Comparison of ENCODE assay signal across 8 mouse cellular contexts in the genomic region with DNA sequence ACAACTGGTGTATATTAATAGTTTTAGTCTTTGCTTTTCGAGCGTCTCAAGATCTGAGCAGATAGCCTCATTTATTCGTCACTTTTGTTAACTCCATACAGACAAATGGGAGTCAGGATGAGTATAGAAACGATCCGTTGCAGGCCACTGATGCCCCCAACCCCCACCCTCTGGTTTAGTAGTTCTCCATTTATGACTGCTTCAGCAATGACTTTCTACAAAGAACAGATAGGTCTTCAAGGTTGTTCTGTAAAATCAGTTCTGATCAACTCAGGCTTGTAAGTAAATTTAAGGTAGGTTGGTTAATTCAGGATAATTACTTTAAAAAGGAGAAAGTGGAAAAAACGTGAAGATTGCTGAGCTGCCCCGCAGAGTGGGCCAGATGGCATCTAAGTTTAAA. TPM values are rescaled to one million over a fixed set of nuclear protein-coding genes. Genes with fewer than 3 reads are reported as not detected.
DNase-seq lines count a peak whose midpoint lies in the region; ATAC-seq and TF ChIP-seq lines count a peak whose summit lies in the region.
"Had no signal": no experiment of that assay in that cellular context is flagged by ENCODE, and none has a peak within 500 bp of the region (broad histone marks: within the 10 kb centered on the region; RNA-seq: fewer than 3 reads in every experiment).

No protein-coding gene starts in this region.

- peak overlapping the region; percentile 78 for H3K4me2 ChIP-seq in lung, postnatal 0 days (replicated peaks; ENCODE audit: low read depth, low read length)
- peak overlapping the region; percentile 56; the same call in 1 of the 2 replicates for H3K4me2 ChIP-seq in limb, embryonic 11.5 days (ENCODE audit: low read depth, severe bottlenecking)
- peak overlapping the region; percentile 75 for H3K4me2 ChIP-seq in stomach, embryonic 14.5 days (replicated peaks; ENCODE audit: low read depth, low read length)

- no peaks in the 10 kb centered on the region for H3K27me3 ChIP-seq in lung, postnatal 0 days (replicated peaks; ENCODE audit: insufficient read depth, low read length)
- H3K27me3 ChIP-seq in limb, embryonic 11.5 days (ENCODE audit: control insufficient read depth, insufficient read depth, low read length) = no peaks in the 10 kb centered on the region
- H3K27me3 ChIP-seq in stomach, embryonic 14.5 days (ENCODE audit: control insufficient read depth, insufficient read depth, low read length) = no peaks in the 10 kb centered on the region

- H3K4me3 ChIP-seq in lung, postnatal 0 days (ENCODE audit: low read depth, low read length) = peak overlapping the region; percentile 66
- peak overlapping the region; percentile 76; the same call in 1 of the 2 replicates for H3K4me3 ChIP-seq in embryonic fibroblast, embryonic 13.5 days (ENCODE audit: insufficient read depth, low read length)
- peak overlapping the region; percentile 68 for H3K4me3 ChIP-seq in limb, embryonic 11.5 days (ENCODE audit: low read depth, low read length)
- H3K4me3 ChIP-seq in stomach, embryonic 14.5 days (ENCODE audit: low read depth, low read length) = peak overlapping the region; percentile 66

- no peaks in the 10 kb centered on the region for H3K36me3 ChIP-seq in lung, postnatal 0 days (ENCODE audit: insufficient read depth, low read length)
- H3K36me3 ChIP-seq in limb, embryonic 11.5 days (ENCODE audit: control insufficient read depth, insufficient read depth, low read length) = no peaks in the 10 kb centered on the region
- no peaks in the 10 kb centered on the region for H3K36me3 ChIP-seq in stomach, embryonic 14.5 days (ENCODE audit: control insufficient read depth, insufficient read depth, low read length)

- TF ChIP-seq POLR2A in embryonic fibroblast, embryonic 13.5 days (IDR thresholded peaks at IDR 0.05; ENCODE audit: low read depth, low read length) = no peak; the same call in 1 of the 2 replicates

- TF ChIP-seq EP300 in lung, postnatal 0 days (IDR thresholded peaks at IDR 0.05) = no peak

- no peak for ATAC-seq in lung, postnatal 0 days
- ATAC-seq in limb, embryonic 11.5 days (ENCODE audit: insufficient number of reproducible peaks, low FRiP score, low TSS enrichment, low read depth) = no peak
- no peak for ATAC-seq in stomach, embryonic 14.5 days (ENCODE audit: insufficient number of reproducible peaks, insufficient read depth, low FRiP score, low read depth)

- WGBS in lung, postnatal 0 days = 67% methylated on average over 7 of the region's 7 CpGs
- 82% methylated on average over 7 of the region's 7 CpGs for WGBS in limb, embryonic 11.5 days
- 59% methylated on average over 7 of the region's 7 CpGs for WGBS in stomach, embryonic 14.5 days

- H3K27ac ChIP-seq in lung, postnatal 0 days (ENCODE audit: low read length) = peak overlapping the region; percentile 99; the same call in 1 of the 2 replicates
- no peak overlapping the region for H3K27ac ChIP-seq in embryonic fibroblast, embryonic 13.5 days (ENCODE audit: insufficient read depth, low read length)
- no peak overlapping the region for H3K27ac ChIP-seq in limb, embryonic 11.5 days (replicated peaks; ENCODE audit: low read depth, low read length)
- H3K27ac ChIP-seq in stomach, embryonic 14.5 days (ENCODE audit: low read length) = no peak overlapping the region

- no peak for DNase-seq in lung, postnatal 0 days (ENCODE audit: low spot score)
- DNase-seq in lung, postnatal 25 days (ENCODE audit: low spot score) = no peak
- no peak for DNase-seq in limb, embryonic 11.5 days (ENCODE audit: low spot score)
- no peak for DNase-seq in gastrocnemius, postnatal 36 days
- DNase-seq in ovary, postnatal 36 days (ENCODE audit: low spot score) = no peak

- H3K4me1 ChIP-seq in lung, postnatal 0 days (ENCODE audit: insufficient read depth, low read depth, low read length) = 0 out of 2 replicates have a peak, but pooled peaks cover 7% of the 10 kb centered on the region
- H3K4me1 ChIP-seq in embryonic fibroblast, embryonic 13.5 days (ENCODE audit: control insufficient read depth, insufficient read depth, low read length) = peaks cover 6% of the 10 kb centered on the region; the same call in 1 of the 2 replicates
- 0 out of 2 replicates have a peak, but pooled peaks cover 3% of the 10 kb centered on the region for H3K4me1 ChIP-seq in limb, embryonic 11.5 days (ENCODE audit: control insufficient read depth, insufficient read depth, low read length)
- H3K4me1 ChIP-seq in stomach, embryonic 14.5 days (ENCODE audit: control insufficient read depth, insufficient read depth, low read length) = no peaks in the 10 kb centered on the region

- peak overlapping the region; percentile 87; the same call in 1 of the 2 replicates for H3K9ac ChIP-seq in lung, postnatal 0 days (replicated peaks; ENCODE audit: low read depth)
- H3K9ac ChIP-seq in limb, embryonic 11.5 days (ENCODE audit: low read length) = no peak overlapping the region
- peak overlapping the region; percentile 77 for H3K9ac ChIP-seq in stomach, embryonic 14.5 days (replicated peaks; ENCODE audit: low read depth, low read length)

- H3K9me3 ChIP-seq in lung, postnatal 0 days (ENCODE audit: low read length) = no peaks in the 10 kb centered on the region
- no peaks in the 10 kb centered on the region for H3K9me3 ChIP-seq in limb, embryonic 11.5 days (ENCODE audit: control insufficient read depth, low read length)
- no peaks in the 10 kb centered on the region for H3K9me3 ChIP-seq in stomach, embryonic 14.5 days (ENCODE audit: control insufficient read depth, low read depth, low read length)

- TF ChIP-seq CTCF in lung, postnatal 0 days (IDR thresholded peaks at IDR 0.05) = no peak
- no peak for TF ChIP-seq CTCF in embryonic fibroblast, embryonic 13.5 days (IDR thresholded peaks at IDR 0.05; ENCODE audit: borderline replicate concordance, insufficient read depth, low read length)

- intact Hi-C loops in gastrocnemius, postnatal 36 days (cut with DNase I) = loop anchor here (5.0 kb wide), 1 partner anchor 397 kb away; a partner anchor contains a TSS

RNA-seq across cellular contexts. Expression of a gene that starts 1.0 kb away (rescaled TPM):
- polyA plus RNA-seq in lung, postnatal 0 days (2015; fragmentation: Nextera tagmentation; extraction: Ambion mirVana) = 8.6 and 10.1 TPM in 2 replicates
- 22.4 and 40.7 TPM in 2 replicates for polyA plus RNA-seq in embryonic fibroblast, embryonic 13.5 days (2011; ENCODE audit: insufficient read length, low read depth, missing spikeins)
- polyA plus RNA-seq in limb, embryonic 11.5 days (2014; fragmentation: Nextera tagmentation; extraction: Ambion mirVana) = 20.7 and 20.9 TPM in 2 replicates
- 22.3 and 23.4 TPM in 2 replicates for polyA plus RNA-seq in stomach, embryonic 14.5 days (2014; fragmentation: Nextera tagmentation; extraction: Ambion mirVana)
- total RNA-seq in gastrocnemius, postnatal 36 days (2021) = 10 to 100 TPM in 1 of 2 experiments, 1 to 10 TPM in 1; 7.4 to 10.2 TPM

RNA-seq across cellular contexts. Expression of a gene that starts 20.2 kb away (rescaled TPM):
- polyA plus RNA-seq in lung, postnatal 0 days (2015; fragmentation: Nextera tagmentation; extraction: Ambion mirVana) = 0.11 and 0.16 TPM in 2 replicates
- not detected in 2 replicates for polyA plus RNA-seq in embryonic fibroblast, embryonic 13.5 days (2011; ENCODE audit: insufficient read length, low read depth, missing spikeins)
- polyA plus RNA-seq in limb, embryonic 11.5 days (2014; fragmentation: Nextera tagmentation; extraction: Ambion mirVana) = 0.04 and 0.13 TPM in 2 replicates
- polyA plus RNA-seq in stomach, embryonic 14.5 days (2014; fragmentation: Nextera tagmentation; extraction: Ambion mirVana) = 1.2 and 1.4 TPM in 2 replicates
- under 1 TPM in 1 of 2 experiments, not detected in 1; 0.10 TPM for total RNA-seq in gastrocnemius, postnatal 36 days (2021)
- total RNA-seq: common myeloid progenitor, adult 5-6 weeks had no signal
